Mouse (Mus musculus) ES-E14 (cell line): ENCODE measurements around the gene 4933405L10Rik. TPM values are rescaled to one million over a fixed set of nuclear protein-coding genes. Genes with fewer than 3 reads are reported as not detected.

Experiments
- DNase-seq: peaks from one replicate; pipeline ENCODE4 v3.0.0-alpha.2; 2013; ENCODE audit warnings: low read depth, low spot score
- H3K27ac ChIP-seq: 2 replicates; pipeline ENCODE4 v1.5.1; 2012; ENCODE audit warnings: low read depth, mild to moderate bottlenecking, low read length, moderate library complexity, mixed read lengths; ENCODE audit not compliant: poor library complexity, insufficient read depth, severe bottlenecking
- H3K36me3 ChIP-seq: 2 replicates; pipeline ENCODE4 v1.6.1; 2012; ENCODE audit warnings: mild to moderate bottlenecking, low read length, moderate library complexity, mixed read lengths; ENCODE audit not compliant: control insufficient read depth, poor library complexity, insufficient read depth, severe bottlenecking
- H3K4me1 ChIP-seq, 2 experiments: fragments of 150-350 bp in 1 of 2; sonication (generic) in 1 of 2; 2 replicates each; pipeline ENCODE4 v1.6.1; 2012; ENCODE audit warnings: low read length in 2 of 2, mild to moderate bottlenecking in 1 of 2, mixed read lengths in 1 of 2; ENCODE audit not compliant: control insufficient read depth in 2 of 2, insufficient read depth in 2 of 2, poor library complexity in 1 of 2
- H3K4me3 ChIP-seq, 2 experiments: fragments of 150-350 bp in 1 of 2; sonication (generic) in 1 of 2; 2 replicates each; pipeline ENCODE4 v1.5.1; 2012; ENCODE audit warnings: low read length in 2 of 2, low read depth in 1 of 2, mild to moderate bottlenecking in 1 of 2, mixed read lengths in 1 of 2; ENCODE audit not compliant: insufficient read depth in 1 of 2, poor library complexity in 1 of 2, severe bottlenecking in 1 of 2
- H3K9ac ChIP-seq: 2 replicates; pipeline ENCODE4 v1.6.1; 2012; ENCODE audit warnings: low read depth, mild to moderate bottlenecking, low read length, mixed read lengths; ENCODE audit not compliant: poor library complexity, insufficient read depth, severe bottlenecking
- H3K9me3 ChIP-seq: fragments of 150-350 bp; sonication (generic); 2 replicates; pipeline ENCODE4 v1.6.1; 2012; ENCODE audit warnings: low read depth, mild to moderate bottlenecking, low read length; ENCODE audit not compliant: control insufficient read depth, insufficient read depth
- CHD2 ChIP-seq: IDR thresholded peaks from 2 replicates; pipeline ENCODE4 v1.6.1; 2014; ENCODE audit warnings: mild to moderate bottlenecking, low read depth, low read length, inconsistent platforms
- HCFC1 ChIP-seq: IDR thresholded peaks from 2 replicates; pipeline ENCODE4 v1.6.1; 2012; ENCODE audit warnings: low read length, inconsistent platforms, borderline replicate concordance; ENCODE audit not compliant: insufficient read depth
- MAFK ChIP-seq: IDR thresholded peaks from 2 replicates; pipeline ENCODE4 v1.6.1; 2014; ENCODE audit warnings: mild to moderate bottlenecking, low read depth, low read length, inconsistent platforms; ENCODE audit not compliant: insufficient read depth
- ZC3H11A ChIP-seq: IDR thresholded peaks from 2 replicates; pipeline ENCODE4 v1.6.1; 2012; ENCODE audit warnings: low read depth, mild to moderate bottlenecking, inconsistent platforms, low read length, borderline replicate concordance
- ZNF384 ChIP-seq: IDR thresholded peaks from 2 replicates; pipeline ENCODE4 v1.6.1; 2012; ENCODE audit warnings: low read depth, low read length, inconsistent platforms
- in situ Hi-C, 2 experiments: fragments of 600-800 bp; cut with MboI; formaldehyde crosslinking; loops; one replicate each; pipeline ENCODE4 v1.15.1; 2025; ENCODE audit warnings: low sequenced_read_pairs in 2 of 2, inconsistent platforms in 1 of 2; ENCODE audit not compliant: unreplicated experiment in 2 of 2
- total RNA-seq: library from RNA; depleted of rRNA; stranded (reverse); fragments of 300-350 nt; gene quantifications from 2 replicates; pipeline ENCODE4 v1.2.3, GENCODE M21; 2012

Gene 4933405L10Rik
- total RNA-seq, 1 experiment, result 0.18 TPM

DNA sequence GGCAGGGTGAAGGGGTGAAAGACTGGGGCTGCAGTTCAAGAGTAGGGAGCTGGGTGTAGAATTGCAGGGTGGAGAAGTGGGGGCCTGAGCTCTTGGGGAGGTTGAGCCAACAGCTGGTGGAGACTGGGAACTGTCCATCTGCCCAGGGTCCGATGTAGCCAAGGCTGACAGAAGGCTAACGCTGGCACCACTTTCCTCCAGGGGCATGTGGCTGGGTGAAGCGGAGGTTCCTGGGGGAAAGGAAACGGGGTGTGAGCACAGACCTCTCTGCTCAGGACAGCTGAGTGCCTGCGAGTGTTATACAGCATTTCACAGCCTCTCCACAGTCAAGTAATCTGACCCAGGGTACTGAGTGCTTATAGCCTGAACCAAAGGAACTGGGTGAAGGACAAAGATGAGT lies 8.7 kb upstream of the 4933405L10Rik start:
- Histone ChIP-seq H3K27ac (no peak overlapping the region), H3K9me3 (no peaks in the 10 kb centered on the region), H3K4me1 (peaks cover 2 to 10% of the 10 kb centered on the region in 2 experiments; a peak in 1 of 4 replicates), H3K9ac (no peak overlapping the region), H3K4me3 (no peak overlapping the region), H3K36me3 (peaks cover 26% of the 10 kb centered on the region)
- in situ Hi-C loops, result no loop called here
- TF ChIP-seq ZNF384 (no peak), HCFC1 (no peak), CHD2 (no peak), MAFK (no peak), ZC3H11A (no peak)
- no peak for DNase-seq

DNA sequence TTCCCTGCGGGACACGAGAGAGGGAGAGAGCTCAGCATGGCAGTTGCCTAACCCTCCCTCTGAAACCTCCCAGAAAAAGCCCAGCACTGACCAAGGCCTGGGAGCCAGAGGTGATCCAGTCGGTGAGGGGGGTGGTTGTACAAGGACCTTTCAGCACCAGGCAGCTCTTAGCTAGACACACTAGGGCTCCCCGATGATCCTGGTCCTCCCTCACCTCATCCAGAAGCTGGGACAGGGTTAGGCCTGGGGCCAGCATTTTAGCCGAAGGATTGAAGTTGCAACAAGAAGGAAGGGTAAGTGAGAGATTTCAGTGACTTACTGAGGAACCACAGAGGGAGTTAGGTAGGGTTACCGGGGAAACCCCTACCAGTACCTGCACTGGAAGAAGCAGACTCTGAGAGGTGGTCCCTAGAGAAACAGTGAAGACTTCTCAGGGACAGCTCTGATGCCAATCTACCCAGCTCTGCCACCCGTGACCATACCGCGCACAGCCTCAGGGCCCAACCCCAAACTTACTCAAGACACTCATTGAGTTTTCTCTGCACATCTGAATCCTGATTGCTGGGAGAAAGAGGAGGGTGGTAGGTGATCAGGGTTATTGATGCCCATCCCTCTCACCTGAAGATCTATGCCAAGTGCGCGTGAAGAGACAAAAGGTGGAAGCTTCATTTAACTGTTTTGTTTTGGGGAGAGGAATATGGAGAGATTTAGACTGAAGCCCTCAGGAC lies 7.8 kb upstream of the 4933405L10Rik start:
- DNase-seq, result no peak
- no peak overlapping the region for H3K27ac ChIP-seq
- peaks cover 2 to 11% of the 10 kb centered on the region in 2 experiments; a peak in 1 of 4 replicates for H3K4me1 ChIP-seq
- H3K4me3 ChIP-seq, result peak overlapping the region in 1 of 2 experiments; percentile 100; a peak in 1 of 4 replicates
- peaks cover 30% of the 10 kb centered on the region for H3K36me3 ChIP-seq
- H3K9me3 ChIP-seq, result no peaks in the 10 kb centered on the region
- in situ Hi-C loops, result no loop called here
- no peak overlapping the region for H3K9ac ChIP-seq
- TF ChIP-seq ZC3H11A, result no peak
- TF ChIP-seq MAFK, result no peak
- TF ChIP-seq ZNF384, result no peak
- no peak for TF ChIP-seq CHD2
- TF ChIP-seq HCFC1, result no peak

DNA sequence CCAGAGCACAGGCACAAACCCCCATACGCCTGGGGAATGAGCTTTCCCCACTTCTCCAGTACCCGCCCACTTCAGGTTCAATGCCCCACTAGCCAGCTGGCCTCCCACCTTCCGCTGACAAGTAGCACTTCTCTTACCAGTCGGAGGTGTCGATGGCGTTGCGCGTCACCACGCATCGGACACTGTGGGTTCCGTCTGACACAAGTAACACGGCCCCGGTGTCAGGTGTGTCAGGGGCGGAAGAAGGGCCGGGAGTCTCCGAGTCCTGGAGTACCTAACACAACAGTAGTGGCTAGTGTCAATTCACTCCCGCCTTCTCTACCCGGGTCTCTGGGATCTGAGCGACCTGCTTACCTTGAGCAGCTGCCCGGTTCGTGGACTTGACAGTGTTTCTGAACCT lies 6.9 kb upstream of the 4933405L10Rik start:
- Histone ChIP-seq H3K27ac (no peak overlapping the region; the same call in 1 of the 2 replicates), H3K36me3 (peaks cover 30% of the 10 kb centered on the region), H3K9ac (peak overlapping the region; percentile 81), H3K4me1 (peaks cover 2 to 11% of the 10 kb centered on the region in 2 experiments; a peak in 1 of 4 replicates), H3K4me3 (peak overlapping the region; percentile 78 to 100), H3K9me3 (no peaks in the 10 kb centered on the region)
- in situ Hi-C loops, result no loop called here
- no peak for DNase-seq
- no peak for TF ChIP-seq HCFC1
- no peak for TF ChIP-seq MAFK
- no peak for TF ChIP-seq ZC3H11A
- TF ChIP-seq CHD2, result no peak
- no peak for TF ChIP-seq ZNF384

DNA sequence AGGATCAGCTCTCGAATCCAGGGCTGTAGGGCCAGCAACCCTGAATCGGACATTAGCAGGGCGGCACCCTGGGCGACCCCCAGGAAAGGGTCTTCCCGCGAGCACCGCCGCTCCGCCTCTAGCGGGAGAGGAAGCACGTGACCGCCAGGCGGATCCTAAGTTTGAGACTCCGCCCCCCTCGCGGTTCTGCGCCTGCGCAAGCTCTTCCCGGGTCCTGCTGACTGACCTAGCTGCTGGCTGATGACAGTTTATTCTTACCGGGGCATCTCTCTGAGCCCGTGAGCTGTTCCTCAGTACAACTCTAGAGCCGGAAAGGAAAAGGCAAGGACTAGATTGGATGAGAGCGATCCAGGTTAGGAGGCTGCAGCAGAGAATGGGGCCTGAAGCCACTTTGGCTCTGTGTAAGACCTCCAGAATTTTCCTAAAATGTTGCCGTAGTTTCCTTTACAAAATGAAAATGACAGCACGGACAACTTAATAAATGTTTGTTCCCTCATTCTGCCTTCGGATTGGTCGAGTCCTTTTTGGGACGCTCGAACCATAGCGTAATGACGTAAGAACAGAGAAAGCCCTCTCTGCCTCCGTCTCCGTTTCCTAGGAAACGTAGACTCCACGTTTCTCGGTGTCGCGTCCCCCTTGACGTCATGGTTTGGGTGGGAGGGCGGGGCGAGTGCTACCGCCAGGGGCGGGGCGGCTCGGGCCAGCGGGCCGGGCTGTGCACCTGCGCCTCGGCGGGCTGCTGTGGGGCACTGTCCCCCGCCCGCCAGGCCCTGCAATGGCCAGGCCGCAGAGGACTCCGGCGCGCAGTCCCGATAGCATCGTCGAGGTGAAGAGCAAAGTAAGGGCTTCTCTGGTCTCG lies 6.3 kb upstream of the 4933405L10Rik start, which contains the start of the genes Acd and Pard6a:
Acd (minus strand) TSS at position 137 of the 859 bp plus-strand sequence.
Pard6a (plus strand) TSS at position 183 of the 859 bp plus-strand sequence.
- peak; percentile 92 for DNase-seq
- H3K27ac ChIP-seq, result peak within 1 kb of the TSS; percentile 92
- no peaks in the 10 kb centered on the region for H3K9me3 ChIP-seq
- TF ChIP-seq ZNF384, result no peak
- no peak for TF ChIP-seq MAFK
- TF ChIP-seq CHD2, result 0 out of 2 replicates have a peak, but pooled peaks have one; percentile 1
- peak; percentile 35; the same call in 1 of the 2 replicates for TF ChIP-seq HCFC1
- TF ChIP-seq ZC3H11A, result no peak
- H3K36me3 ChIP-seq, result peaks cover 30% of the 10 kb centered on the region
- in situ Hi-C loops, result no loop called here
- peaks cover 2 to 11% of the 10 kb centered on the region in 2 experiments; a peak in 1 of 4 replicates for H3K4me1 ChIP-seq
- peak within 1 kb of the TSS; percentile 78 to 100 for H3K4me3 ChIP-seq
- peak within 1 kb of the TSS; percentile 87 for H3K9ac ChIP-seq
